Mouse (Mus musculus) CD4-positive helper T cell, adult 2 months (primary cell): ENCODE measurements around the gene Arhgef3.
A peak's percentile ranks its signal among the peaks of the same experiment; 100 is the strongest.
"Not testable (repeated sequence)": the region's sequence is repeated elsewhere in the genome, so short reads cannot be mapped to it uniquely, and the experiment has no call there.

Source experiments
- DNase-seq: peaks from one replicate; pipeline ENCODE4 v3.0.0-alpha.2; 2012; ENCODE audit warnings: low read depth, missing footprints, low spot score

Gene Arhgef3

DNA sequence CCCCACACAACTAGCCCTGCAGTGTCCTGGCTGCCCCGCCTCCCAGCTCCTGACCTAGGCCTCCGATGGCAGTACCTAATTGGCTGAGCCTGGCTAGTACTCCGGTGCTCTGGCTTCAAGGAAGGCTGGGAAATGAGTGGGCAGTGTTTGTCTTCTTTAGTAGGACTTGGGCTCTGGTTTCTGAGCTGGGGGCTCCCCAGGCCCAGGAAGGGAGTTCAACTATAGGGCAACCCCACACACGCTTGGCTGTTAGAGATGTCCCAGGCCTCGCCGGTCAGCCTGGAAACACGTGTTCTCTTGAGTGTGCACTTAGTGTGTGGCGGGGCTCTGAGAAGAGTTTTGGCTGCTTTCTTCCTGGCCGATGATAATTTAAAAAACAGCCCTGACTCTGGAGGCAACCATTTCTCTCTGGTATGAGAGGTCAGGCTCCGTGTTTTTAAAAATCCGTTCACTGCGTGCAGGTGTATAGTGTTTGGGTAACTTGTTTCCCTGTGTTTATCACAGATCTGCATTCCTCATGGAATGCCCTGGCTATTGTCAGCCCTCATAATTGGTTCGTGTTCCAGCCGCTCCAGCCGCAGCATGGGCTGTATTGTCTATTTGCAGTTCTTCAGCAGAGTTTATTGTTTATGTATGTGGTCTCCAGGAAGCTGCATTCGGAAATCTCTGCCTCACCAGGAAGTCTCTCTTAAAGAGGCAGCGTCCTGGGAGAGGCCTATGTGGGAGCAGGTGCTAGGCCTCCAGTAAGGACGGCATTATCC is 115.7 kb downstream of the Arhgef3 start:
- peak; percentile 83 for DNase-seq

DNA sequence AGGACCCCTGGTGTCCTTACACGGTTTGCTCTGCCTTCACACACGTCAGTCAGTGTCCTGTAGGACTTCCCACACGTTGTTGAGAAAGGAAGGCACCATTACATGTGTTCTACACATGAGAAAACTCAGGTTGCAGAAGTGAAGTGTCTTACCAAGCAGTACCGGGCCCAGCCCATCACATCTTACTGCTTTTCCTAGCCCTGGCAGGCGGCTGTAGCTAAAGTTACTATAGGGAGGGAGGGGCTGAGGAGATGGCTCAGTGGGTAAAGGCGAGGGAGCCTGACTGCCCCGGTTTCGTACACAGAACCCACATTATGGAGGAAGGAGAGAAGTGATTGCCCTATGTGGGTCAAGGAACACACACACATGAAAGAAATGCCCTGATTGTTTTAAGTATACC is 116.8 kb downstream of the Arhgef3 start:
- DNase-seq: peak; percentile 51

DNA sequence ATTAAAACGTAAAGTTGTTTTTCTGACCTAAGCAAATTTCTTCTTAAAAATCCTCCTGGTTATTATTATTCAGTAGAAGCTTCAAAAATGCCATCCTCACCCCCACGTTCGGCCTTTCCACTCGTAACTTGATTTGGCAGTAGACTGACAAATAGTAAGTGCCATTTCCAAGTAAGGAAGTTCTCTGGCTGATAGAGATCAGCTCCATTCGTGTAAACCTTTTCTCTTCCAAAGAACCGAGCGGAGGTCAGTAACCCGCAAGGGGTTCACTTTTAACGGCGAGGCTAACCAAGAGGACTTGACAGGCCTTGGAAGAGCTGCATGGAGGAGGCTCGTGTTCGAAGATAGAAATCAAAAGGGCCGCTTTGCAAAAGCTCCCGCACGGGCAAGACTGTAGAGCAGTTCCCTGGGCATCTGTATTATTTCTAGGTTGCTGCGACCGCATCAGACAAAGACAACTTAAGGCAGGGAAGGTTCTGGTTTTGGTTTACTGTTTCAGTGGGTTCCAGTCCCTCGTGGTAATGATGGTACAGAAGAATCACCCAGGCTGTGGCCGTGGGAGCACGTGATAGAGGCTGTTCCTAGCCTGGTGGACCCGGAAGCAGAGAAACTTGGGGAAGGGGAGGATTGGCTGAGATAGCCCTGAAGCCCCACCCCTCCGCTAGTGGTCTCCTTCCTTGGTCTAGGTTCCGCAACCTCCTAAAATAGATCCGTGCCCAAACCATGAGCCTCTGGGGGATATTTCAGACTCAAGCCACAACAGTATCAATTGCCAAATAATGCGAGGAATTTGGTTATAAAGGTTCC is 117.5 kb downstream of the Arhgef3 start:
- DNase-seq: peak; percentile 70

DNA sequence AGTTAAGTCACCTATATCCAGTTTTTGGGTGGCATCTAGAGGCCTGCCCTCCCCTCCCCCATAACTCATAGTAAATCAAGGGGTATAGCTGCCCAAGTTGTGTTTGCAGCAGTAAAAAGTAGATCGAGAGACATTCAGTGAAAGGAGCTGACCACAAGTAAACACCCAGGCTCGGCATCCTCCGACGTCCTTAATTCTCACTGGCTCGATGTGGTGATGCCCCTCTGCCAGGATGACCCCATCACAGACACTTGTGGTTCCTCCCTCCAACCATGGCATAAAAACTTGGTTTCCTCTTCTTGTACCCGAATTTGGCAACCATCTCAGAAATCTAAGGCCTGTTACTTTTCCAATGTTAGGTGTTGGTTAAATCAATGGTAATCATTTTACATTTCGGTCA is 118.4 kb downstream of the Arhgef3 start:
- DNase-seq: peak; percentile 53

DNA sequence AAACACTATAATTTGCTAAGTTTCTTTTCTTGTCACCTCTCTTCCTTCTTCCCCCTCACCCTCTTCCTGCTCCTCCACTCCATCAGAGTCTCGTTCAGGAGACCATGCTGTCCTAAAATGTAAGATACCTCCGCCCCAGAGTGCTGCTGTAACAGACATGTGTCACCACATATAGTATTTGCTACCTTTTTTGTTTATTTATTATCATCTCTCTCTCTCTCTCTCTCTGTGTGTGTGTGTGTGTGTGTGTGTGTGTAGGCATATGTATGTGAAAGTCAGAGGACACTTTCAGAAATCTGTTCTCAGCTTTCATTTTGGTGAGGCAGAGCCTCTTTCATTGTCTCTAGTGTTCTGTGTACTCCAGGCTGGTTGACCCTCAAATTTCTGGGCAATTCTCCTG is 119.0 kb downstream of the Arhgef3 start:
- DNase-seq: peak; percentile 52

DNA sequence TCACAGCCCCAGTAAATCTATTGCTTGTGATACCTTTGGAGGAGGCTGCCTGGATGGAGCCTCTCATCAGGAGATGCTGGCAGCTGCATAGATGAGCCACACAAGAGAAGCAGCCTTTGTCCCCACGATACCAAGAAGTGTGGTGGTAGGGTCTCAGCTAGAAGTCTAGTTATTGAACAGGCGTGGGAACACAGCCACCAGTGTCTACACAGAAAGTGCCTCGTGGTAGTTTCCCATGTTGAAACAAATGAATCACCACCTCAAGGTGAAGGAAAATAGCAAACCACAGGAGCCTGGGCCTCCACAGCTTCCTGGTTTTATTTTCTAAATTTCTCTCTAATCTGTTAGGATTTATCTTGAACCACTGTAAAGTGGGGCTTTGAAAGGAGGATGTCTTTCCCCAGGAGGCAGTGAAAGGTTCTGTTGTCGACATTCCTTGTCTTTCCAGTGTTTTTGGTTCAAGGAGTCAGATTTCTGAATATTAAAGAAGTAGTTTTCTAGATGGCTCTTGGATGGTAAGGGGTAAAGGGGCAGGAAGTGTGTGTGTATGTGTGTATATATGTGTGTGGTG is 119.7 kb downstream of the Arhgef3 start:
- peak; percentile 80 for DNase-seq

DNA sequence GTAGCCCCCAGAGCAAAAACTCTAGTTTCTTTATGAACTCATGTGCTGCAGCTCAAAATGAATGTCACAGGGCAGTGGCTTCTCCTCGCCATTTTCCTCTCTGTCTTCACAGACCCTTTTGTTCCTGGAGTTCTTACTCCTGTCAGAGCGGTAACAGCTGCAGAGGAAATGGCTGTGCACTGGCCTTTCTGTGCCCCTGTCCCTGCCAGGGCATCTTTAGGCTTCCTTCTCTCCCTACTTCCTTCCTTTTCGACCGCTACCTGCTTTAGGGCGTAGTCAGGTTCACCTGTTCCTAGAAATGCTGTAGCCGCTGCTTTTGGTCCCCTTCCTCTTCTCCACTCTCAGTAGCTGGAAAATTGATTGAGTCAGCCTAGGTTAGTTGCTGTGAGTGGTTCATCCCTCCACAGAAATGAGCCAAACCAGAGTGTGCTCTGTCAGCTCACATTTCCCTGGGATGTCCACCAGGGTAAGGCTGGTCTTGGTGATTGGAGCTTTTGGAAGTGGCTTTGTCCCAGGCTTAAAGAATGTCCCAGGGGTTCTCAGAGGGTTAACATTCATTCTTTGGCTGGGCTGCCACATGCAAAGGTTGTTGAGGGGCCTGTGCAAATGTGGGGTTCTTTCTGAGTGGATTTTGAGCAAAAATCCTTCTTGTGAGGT is 121.3 kb downstream of the Arhgef3 start:
- DNase-seq: no peak

DNA sequence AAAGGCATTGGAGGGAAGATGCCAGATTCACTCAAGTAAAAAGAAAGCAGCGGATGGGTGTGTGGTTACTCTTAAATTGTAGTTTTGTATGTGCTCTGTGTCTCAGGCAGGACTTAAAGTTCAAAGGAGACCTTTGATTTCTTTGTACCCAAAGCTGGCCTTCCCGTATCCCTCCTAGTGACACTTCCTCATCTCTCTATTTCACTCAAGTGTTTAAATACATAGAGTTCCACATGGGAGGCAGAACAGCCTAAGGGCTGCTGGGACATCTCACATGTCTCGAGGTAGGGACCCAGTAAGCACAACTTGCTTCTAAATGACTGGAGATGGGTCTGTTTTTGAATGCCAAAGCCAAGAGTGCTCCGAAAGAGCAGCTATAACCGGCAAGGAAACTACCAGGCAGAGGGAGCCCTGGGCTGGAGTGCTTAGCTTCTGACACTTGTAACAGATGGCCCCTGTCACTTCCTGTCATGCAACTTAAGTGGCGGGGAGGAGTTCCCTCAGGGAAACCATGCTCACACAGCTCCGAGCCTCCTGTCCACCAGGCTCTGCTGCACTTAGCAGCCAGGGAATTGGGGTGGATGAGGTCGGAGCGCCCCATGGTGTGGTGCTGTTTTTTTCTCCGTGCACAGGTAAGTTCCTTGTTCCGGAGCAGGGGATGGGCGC is 123.0 kb downstream of the Arhgef3 start:
- peak; percentile 87 for DNase-seq

DNA sequence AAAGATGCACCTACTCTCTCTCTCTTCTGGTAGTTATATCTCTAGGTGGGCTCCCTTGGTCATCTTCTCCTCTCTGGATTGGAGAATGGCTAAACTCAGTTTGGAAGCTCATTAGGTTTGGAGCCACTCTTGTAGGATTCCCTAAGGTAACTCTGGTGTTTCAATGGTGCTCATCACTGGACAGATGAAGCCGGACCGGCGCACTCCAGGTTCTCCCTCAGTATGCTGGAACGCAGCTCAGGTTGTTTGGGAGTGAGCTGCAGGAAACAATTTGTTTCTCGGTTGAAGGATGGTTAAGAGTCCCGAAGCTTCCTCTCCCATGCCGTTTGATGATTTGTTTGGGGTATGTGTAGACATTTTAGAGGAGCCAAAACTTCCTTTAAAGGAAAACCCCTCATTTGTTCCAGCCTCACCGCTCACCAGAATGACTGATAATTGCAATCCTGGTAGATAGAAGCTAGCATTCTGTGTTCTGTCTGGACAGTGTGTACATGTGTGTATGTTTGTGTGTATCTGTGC is 124.0 kb downstream of the Arhgef3 start:
- DNase-seq: peak; percentile 32

DNA sequence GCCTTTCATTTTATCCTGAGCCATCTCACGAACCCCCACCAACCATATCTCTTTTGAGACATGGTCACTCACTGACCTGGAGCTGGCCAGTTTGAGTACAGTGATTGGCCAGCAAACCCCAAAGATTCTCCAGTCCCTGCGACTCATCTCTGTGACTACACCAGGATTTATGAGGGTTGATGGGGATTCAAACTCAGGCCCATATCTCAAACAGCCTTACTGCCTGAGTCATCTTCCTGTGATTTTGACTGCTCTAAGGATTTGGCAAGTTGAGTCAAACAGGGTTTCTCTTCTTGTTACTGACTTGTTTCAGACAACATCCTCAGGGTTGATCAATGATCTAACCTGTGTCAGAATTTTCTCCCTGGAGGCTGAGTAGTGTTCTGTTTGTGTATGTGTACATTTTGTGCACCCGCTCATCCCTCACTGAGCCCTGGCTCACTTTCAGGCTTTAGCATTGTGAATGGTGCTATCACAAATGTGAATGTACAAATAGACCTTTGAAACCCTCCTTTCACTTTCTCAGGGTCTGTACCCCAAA is 124.9 kb downstream of the Arhgef3 start:
- DNase-seq: peak; percentile 30

DNA sequence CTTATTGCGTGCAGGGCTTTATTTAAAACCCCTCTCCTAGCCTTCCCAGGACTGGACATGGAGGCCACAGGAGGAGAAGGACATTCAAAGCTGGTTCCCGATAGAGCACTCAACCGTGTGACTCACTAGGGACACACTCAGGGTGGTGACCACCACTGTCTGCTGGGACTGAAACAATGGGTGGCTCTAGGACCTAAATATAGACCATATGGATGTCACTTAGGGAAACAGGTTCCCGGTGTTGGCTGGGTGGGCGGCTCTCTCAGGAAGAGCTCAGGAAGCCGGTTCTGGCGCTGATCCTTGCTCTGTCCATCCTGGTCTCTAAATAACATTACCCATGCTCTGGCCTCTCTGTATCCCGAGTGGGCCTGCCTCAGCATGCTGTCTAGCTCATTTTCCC is 127.6 kb downstream of the Arhgef3 start:
- no peak for DNase-seq

DNA sequence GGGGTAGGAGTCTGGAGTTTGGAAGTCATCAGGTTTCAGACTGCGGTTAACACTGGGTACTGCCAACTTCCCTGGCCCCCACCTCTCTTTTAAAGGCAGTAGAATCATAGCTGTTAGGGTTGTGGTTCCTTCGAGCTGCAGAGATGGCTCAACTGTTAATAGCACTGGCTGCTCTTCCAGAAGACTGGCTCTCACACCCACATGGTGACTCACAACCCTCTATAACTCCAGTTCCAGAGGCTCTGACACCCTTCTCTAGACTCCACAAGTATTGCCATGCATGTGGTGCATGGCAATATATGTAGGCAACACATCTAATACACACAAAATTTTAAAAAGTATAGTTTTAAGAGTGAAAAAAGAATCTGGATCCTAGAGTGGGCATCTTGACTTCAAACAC is 128.1 kb downstream of the Arhgef3 start:
- DNase-seq: no peak

DNA sequence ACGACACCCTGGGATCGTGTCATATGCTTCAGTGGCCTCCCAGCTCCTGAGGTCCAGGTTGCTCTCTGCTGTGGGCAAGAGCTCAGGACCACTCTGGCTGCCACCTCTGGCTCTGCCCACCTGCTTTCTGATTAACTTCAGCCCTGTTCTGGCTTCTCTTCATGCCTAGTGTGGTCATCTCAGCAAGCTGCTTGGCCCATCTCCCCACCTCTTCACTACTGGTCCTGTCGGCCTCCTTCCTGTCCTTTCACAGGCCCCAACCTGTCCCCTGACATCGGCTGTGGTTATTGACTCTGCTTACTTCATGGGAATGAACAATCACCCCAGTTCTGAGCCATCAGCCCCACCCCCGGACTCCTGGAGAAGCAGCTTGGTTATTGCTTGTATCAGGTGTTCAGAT is 128.9 kb downstream of the Arhgef3 start:
- no peak for DNase-seq

DNA sequence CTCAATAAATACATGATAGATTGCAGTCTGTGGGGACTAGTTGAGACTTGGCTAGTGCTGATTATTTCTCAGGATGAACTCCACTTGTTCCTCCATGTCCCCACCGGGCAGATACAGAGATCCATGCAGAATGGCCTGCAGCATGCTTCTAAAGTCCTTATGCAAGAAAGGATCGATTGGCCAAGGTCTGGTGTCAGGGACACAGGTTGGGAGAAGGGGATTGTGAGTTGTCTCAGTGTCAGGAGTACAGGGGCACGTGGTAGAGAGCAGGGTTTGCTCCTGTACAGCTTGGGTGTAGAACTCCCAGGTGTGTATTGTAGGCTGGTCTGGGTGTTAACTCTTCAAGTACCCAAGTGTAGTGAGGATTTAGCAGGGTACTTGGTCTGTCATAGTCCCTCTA is 130.2 kb downstream of the Arhgef3 start:
- DNase-seq: no peak

DNA sequence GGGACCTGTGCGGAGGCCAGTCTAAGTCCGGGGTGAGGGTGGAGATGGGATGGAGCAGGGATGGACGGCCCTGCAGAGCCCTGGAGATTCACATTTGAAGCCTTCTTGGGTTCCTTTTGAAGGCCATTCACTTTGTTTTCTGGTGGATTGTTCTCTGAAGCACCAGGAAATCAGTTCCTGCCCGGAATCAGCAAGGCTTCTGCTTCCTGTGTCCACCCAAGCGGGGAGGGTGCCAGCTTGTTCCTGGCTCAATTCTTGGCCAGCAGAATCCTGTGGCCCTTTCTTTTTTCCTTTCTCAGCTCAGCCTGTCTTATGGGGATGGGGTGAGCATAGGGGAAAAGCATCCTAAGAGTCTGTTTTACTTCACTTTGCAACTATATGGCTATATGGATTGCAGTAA is 131.7 kb downstream of the Arhgef3 start:
- no peak for DNase-seq

DNA sequence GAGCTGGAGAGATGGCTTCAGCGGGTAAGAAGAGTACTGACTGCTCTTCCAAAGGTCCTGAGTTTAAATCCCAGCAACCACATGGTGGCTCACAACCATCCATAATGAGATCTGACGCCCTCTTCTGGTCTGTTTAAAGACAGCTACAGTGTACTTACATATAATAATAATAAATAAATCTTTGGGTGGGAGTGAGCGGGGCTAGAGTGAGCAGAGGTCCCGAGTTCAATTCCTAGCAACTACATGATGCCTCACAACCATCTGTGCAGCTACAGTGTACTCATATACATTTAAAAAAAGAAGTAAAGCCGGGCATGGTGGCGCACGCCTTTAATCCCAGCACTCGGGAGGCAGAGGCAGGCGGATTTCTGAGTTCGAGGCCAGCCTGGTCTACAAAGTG is 132.2 kb downstream of the Arhgef3 start:
- not testable (repeated sequence) for DNase-seq

DNA sequence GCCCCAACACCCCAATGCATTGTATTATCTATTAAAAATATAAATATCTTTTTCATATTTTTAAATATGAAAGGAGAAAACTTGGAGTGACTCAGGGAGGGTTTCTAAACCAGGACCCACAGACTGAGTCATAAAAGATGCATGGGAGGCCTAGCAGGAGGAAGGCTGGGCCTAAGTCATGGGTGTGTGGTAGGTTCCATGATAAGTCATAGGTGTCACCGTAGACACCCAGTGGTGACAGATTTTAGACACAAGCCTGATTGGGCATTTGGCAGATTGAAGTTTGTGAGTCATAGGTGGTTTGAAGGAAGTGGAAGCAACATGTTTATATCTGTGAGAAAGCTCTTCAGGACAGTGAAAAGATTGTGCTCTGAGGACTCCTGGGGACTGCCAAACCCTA is 134.4 kb downstream of the Arhgef3 start:
- DNase-seq: peak; percentile 88

DNA sequence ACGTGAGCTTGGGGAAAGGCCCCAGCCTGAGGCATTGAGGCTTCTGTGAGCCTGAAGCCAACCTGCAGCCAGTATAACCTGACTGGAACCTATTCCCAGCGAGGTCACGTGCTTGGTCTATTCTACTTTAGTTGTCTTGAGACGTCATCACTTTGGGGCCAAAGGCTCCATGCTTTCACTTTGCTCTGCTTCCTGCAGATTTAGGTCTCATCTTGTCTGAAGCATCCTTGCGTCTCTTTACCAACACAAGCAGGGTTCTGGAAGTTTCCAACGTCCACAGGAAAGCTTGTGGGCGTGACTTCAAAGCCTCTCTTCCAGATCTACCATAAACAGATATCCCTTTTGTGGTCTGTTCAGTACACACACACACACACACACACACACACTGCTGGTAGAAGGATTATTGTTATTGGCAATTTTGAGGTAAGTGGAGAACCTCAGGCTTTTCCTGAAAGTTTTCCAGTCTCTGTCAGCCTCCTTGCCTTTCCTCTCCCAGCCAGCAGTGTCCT is 135.6 kb downstream of the Arhgef3 start:
- peak; percentile 66 for DNase-seq

DNA sequence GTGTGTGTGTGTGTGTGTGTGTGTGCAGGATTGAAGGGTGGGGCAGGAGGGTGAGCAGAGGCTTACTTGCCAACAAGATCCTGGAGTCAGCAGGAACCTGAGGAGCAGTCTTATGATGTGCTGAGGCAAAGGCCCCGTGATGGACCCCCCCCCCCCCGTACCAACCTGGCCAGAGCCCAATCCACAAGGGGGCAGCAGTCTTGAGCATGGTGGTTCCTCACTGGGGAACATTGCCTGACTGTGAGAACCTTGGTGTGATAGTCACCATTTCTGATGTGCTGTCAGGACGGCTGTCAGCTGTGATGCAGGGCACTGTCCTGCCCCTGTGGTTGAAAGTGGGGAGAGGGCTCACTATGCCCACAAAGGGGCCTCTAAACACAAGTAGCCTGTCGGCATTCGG is 138.7 kb downstream of the Arhgef3 start:
- no peak for DNase-seq

DNA sequence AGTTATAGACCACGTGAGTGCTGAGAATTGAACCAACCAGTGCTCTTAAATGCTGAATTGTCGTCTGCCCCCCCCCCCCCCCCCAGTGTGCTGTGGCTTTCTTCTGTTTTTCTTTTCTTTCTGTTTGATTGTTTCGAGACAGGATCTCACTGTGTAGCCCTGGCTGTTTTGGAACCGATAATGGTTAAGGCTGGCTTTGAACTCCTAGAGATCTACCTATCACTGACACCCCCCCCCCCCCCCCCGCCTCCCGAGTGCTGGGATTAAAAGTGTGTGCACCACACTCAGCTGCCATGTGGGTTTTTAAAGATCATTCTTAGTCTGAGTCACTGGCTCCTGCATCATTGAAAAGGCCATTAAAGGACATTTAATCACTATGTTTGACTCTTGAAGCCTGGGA is 147.7 kb downstream of the Arhgef3 start:
- peak; percentile 65 for DNase-seq

DNA sequence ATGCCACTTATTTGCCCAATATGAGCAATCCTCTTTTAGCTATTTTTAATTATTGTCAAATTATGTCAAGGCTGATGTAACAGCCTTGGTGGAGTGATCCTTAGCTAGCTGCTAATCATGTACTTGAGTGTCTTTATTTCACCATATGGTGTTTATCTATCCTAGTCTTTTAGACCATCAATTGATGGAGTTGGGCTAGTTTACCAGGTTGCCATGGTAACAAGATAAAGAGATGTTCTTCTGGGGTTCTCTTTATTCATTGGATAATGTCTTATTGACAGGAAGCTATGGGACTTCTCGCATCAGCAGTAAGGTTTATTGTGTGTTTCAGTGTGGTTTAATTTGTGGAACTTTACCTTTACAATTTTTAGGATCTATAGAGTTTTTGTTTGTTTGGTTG is 151.9 kb downstream of the Arhgef3 start:
- peak; percentile 50 for DNase-seq
